Mouse (Mus musculus): ENCODE data around the gene Gm7903. TPM values are rescaled to one million over a fixed set of nuclear protein-coding genes. Genes with fewer than 3 reads are reported as not detected.

Gene Gm7903
- polyA plus RNA-seq (2012; rRNA removed), result 0.02 TPM in 1 of 2 replicates, not detected in the other

DNA sequence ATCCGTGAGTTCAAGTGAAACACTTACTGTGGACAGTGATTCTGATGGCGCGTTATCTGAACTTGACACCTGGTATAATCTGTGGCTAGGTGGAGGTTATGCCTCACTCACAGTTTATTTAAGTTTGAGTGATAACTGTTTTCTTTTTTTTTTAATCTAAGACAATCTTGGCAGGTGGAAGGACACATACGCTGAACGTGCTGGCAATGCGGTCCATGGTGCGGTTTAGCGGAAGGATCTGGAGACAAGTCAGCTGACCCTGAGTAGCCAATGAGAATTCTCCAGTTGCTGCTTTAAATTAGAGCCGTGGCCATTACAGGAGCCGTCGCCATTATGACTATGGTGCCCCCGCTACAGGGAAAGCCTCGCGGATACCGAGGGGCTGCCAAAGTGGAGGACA, at the start of gene Gm7903:
TSS of gene Gm7903 (plus strand) at position 301 of the 400 bp plus-strand sequence.

Other genes starting within 250 kb of the Gm7903 start
- gene Tceal6, start 223.1 kb upstream of the Gm7903 start, polyA plus RNA-seq (2012; rRNA removed), result 6.6 and 10.7 TPM in 2 replicates
- not detected in 2 replicates for gene Pramel3, start 131.5 kb upstream of the Gm7903 start, polyA plus RNA-seq (2012; rRNA removed)
- not detected in 2 replicates for gene Gm5128, start 60.6 kb upstream of the Gm7903 start, polyA plus RNA-seq (2012; rRNA removed)
- not detected in 2 replicates for gene AV320801, start 60.8 kb downstream of the Gm7903 start, polyA plus RNA-seq (2012; rRNA removed)
- gene Nxf7, start 164.9 kb downstream of the Gm7903 start, polyA plus RNA-seq (2012; rRNA removed), result 0.11 and 0.40 TPM in 2 replicates
- gene Prame, start 193.9 kb downstream of the Gm7903 start, polyA plus RNA-seq (2012; rRNA removed), result 0.04 TPM in 1 of 2 replicates, not detected in the other